Mouse (Mus musculus) spleen, postnatal 14 days (tissue): Measurements from ENCODE around the gene Acap1.
"Not testable (repeated sequence)": the region's sequence is repeated elsewhere in the genome, so short reads cannot be mapped to it uniquely, and the experiment has no call there.

Experiments used
- DNase-seq, 2 experiments: peaks; one replicate each; pipeline ENCODE4 v3.0.0; 2021 to 2022; ENCODE audit warnings: low spot score in 2 of 2

The Acap1 gene

GRCm38 (mm10) chr11:69921114-69922011 lies 26.0 kb upstream of the Acap1 start, which contains the start of gene Eif5a:
Eif5a (minus strand) TSS chr11:69921958.
- peak; percentile 100 for DNase-seq

GRCm38 (mm10) chr11:69920266-69921031 lies 25.1 kb upstream of the Acap1 start:
- no peak for DNase-seq

GRCm38 (mm10) chr11:69919661-69920265 lies 24.4 kb upstream of the Acap1 start:
- DNase-seq, result peak; percentile 78 to 83

- DNase-seq, result no peak
Measured at GRCm38 (mm10) chr11:69919053-69919452, 23.7 kb upstream of the Acap1 start.

- DNase-seq, result no peak
Measured at GRCm38 (mm10) chr11:69918118-69918517, 22.8 kb upstream of the Acap1 start.

GRCm38 (mm10) chr11:69917379-69917948 lies 22.1 kb upstream of the Acap1 start:
- no peak for DNase-seq

- DNase-seq, result not testable (repeated sequence)
Measured at GRCm38 (mm10) chr11:69916652-69917378, 21.5 kb upstream of the Acap1 start.

GRCm38 (mm10) chr11:69915667-69916627 lies 20.6 kb upstream of the Acap1 start:
- no peak for DNase-seq

- DNase-seq, result no peak
Measured at GRCm38 (mm10) chr11:69914917-69915430, 19.6 kb upstream of the Acap1 start.

- no peak for DNase-seq
Measured at GRCm38 (mm10) chr11:69914372-69914764, 19.0 kb upstream of the Acap1 start.

GRCm38 (mm10) chr11:69913554-69914371 lies 18.4 kb upstream of the Acap1 start, which contains the start of gene Gps2:
Gps2 (plus strand) TSS chr11:69913888.
- peak; percentile 82 to 87 for DNase-seq

- DNase-seq, result no peak
Measured at GRCm38 (mm10) chr11:69912716-69913530, 17.6 kb upstream of the Acap1 start.

GRCm38 (mm10) chr11:69911701-69912100 lies 16.4 kb upstream of the Acap1 start:
- no peak for DNase-seq

- no peak for DNase-seq
Measured at GRCm38 (mm10) chr11:69910781-69911560, 15.6 kb upstream of the Acap1 start.

- DNase-seq, result no peak
Measured at GRCm38 (mm10) chr11:69910177-69910576, 14.8 kb upstream of the Acap1 start.

GRCm38 (mm10) chr11:69909174-69909573 lies 13.8 kb upstream of the Acap1 start:
- DNase-seq, result no peak

GRCm38 (mm10) chr11:69908645-69909044 lies 13.3 kb upstream of the Acap1 start:
- no peak for DNase-seq
